In the genomic region with DNA sequence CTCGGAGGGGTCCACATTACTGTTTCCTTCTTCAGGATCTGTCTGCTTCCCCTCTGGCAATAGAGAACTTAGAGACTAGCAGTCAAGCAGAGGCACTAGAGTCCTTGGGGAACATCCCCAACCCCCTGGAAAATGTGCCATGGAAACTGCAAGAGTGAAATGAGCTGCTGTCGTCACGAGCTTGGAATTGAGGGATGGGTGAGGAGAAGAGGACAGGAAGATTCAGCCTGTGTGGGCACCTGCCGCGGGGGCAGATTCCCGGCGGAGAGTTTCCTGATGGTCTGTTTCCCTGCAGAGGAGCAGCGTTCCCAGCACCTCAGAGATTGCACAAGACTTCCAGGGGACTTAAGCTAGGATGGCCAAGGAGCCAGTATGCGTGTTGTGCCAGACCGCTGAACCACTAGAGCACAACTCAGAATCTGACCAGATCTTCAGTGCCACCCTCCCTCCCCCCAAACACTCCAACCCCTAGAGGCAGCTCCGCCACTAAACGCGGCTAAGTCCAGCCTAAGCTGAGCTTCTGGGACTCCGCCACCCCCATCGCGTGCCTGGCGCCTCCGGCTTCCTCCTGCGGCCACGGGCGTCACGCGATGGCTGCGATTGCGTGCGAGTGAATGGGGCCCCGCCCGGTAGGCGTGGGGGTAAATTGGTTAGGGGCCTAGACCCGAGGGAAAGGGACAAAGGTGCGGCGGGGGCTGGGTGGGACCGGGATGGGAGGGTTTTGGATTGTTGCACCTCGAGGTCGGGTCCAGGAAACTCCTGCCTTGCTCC, we compare ENCODE assay signal across 8 mouse cellular contexts. TPM values are rescaled to one million over a fixed set of nuclear protein-coding genes. Genes with fewer than 3 reads are reported as not detected.
DNase-seq lines count a peak whose midpoint lies in the region; ATAC-seq and TF ChIP-seq lines count a peak whose summit lies in the region.

No protein-coding gene starts in this region.

- peak overlapping the region; percentile 90 for H3K4me2 ChIP-seq in embryonic facial prominence, embryonic 11.5 days (ENCODE audit: low read depth, low read length)
- peak overlapping the region; percentile 89 for H3K4me2 ChIP-seq in heart, embryonic 11.5 days
- H3K4me2 ChIP-seq in kidney, embryonic 14.5 days (replicated peaks; ENCODE audit: low read depth, low read length), result peak overlapping the region; percentile 83
- peak overlapping the region; percentile 76 for H3K4me2 ChIP-seq in liver, embryonic 11.5 days
- H3K4me2 ChIP-seq in midbrain, postnatal 0 days (ENCODE audit: low read depth, low read length, poor library complexity, severe bottlenecking), result peak overlapping the region; percentile 92

- peak; percentile 23 to 25 for DNase-seq in cerebellum, adult 2 months
- DNase-seq in cerebellum, adult 9-11 months, result no peak
- DNase-seq in embryonic facial prominence, embryonic 11.5 days (ENCODE audit: low spot score), result peak; percentile 58
- peak; percentile 56 for DNase-seq in liver, embryonic 11.5 days (ENCODE audit: low spot score)
- DNase-seq in midbrain, postnatal 0 days (ENCODE audit: low spot score), result peak; percentile 34
- DNase-seq in spleen, postnatal 4 days (ENCODE audit: low spot score in 2 of 2), result peak; percentile 43 to 76

- H3K9me3 ChIP-seq in embryonic facial prominence, embryonic 11.5 days (replicated peaks; ENCODE audit: control insufficient read depth, low read length), result no peaks in the 10 kb centered on the region
- no peaks in the 10 kb centered on the region for H3K9me3 ChIP-seq in heart, embryonic 11.5 days (replicated peaks; ENCODE audit: control insufficient read depth, low read length)
- no peaks in the 10 kb centered on the region for H3K9me3 ChIP-seq in kidney, embryonic 14.5 days (ENCODE audit: control insufficient read depth, low read length)
- H3K9me3 ChIP-seq in liver, embryonic 11.5 days (ENCODE audit: control insufficient read depth, low read length), result no peaks in the 10 kb centered on the region
- no peaks in the 10 kb centered on the region for H3K9me3 ChIP-seq in midbrain, postnatal 0 days (ENCODE audit: low read length)

- no peaks in the 10 kb centered on the region for H3K27me3 ChIP-seq in cerebellum, adult 2 months (ENCODE audit: control insufficient read depth, insufficient read depth, low read length)
- no peaks in the 10 kb centered on the region for H3K27me3 ChIP-seq in embryonic facial prominence, embryonic 11.5 days (ENCODE audit: control insufficient read depth, insufficient read depth, low read length)
- no peaks in the 10 kb centered on the region for H3K27me3 ChIP-seq in heart, embryonic 11.5 days (ENCODE audit: control insufficient read depth, insufficient read depth, low read length)
- H3K27me3 ChIP-seq in kidney, embryonic 14.5 days (ENCODE audit: control insufficient read depth, insufficient read depth, low read length), result no peaks in the 10 kb centered on the region
- H3K27me3 ChIP-seq in liver, embryonic 11.5 days (replicated peaks; ENCODE audit: control insufficient read depth, insufficient read depth, low read length), result peaks cover 2% of the 10 kb centered on the region; the same call in 1 of the 2 replicates
- no peaks in the 10 kb centered on the region for H3K27me3 ChIP-seq in midbrain, postnatal 0 days (ENCODE audit: insufficient read depth, low read length)

- no peak for TF ChIP-seq CTCF in cerebellum, adult 2 months (IDR thresholded peaks at IDR 0.05; ENCODE audit: borderline replicate concordance, insufficient read depth, low read depth, low read length)
- TF ChIP-seq CTCF in midbrain, postnatal 0 days (IDR thresholded peaks at IDR 0.05), result no peak

- H3K36me3 ChIP-seq in embryonic facial prominence, embryonic 11.5 days (replicated peaks; ENCODE audit: control insufficient read depth, insufficient read depth, low read depth, low read length), result no peaks in the 10 kb centered on the region
- H3K36me3 ChIP-seq in heart, embryonic 11.5 days (ENCODE audit: control insufficient read depth, insufficient read depth, low read length), result no peaks in the 10 kb centered on the region
- no peaks in the 10 kb centered on the region for H3K36me3 ChIP-seq in kidney, embryonic 14.5 days (ENCODE audit: control insufficient read depth, insufficient read depth, low read length)
- H3K36me3 ChIP-seq in liver, embryonic 11.5 days (ENCODE audit: control insufficient read depth, insufficient read depth, low read length), result no peaks in the 10 kb centered on the region
- no peaks in the 10 kb centered on the region for H3K36me3 ChIP-seq in midbrain, postnatal 0 days (ENCODE audit: insufficient read depth, low read length)

- peak overlapping the region; percentile 45 for H3K4me3 ChIP-seq in cerebellum, adult 2 months (replicated peaks; ENCODE audit: insufficient read depth, low read depth, low read length)
- H3K4me3 ChIP-seq in embryonic facial prominence, embryonic 11.5 days (ENCODE audit: low read depth, low read length), result peak overlapping the region; percentile 40
- H3K4me3 ChIP-seq in heart, embryonic 11.5 days (ENCODE audit: low read depth, low read length), result peak overlapping the region; percentile 59
- peak overlapping the region; percentile 45 for H3K4me3 ChIP-seq in kidney, embryonic 14.5 days (ENCODE audit: low read length)
- H3K4me3 ChIP-seq in liver, embryonic 11.5 days (ENCODE audit: low read depth, low read length), result peak overlapping the region; percentile 43
- peak overlapping the region; percentile 54 for H3K4me3 ChIP-seq in midbrain, postnatal 0 days (ENCODE audit: low read depth, low read length)

- no peak overlapping the region for H3K27ac ChIP-seq in cerebellum, adult 2 months (ENCODE audit: insufficient read depth, low read length)
- H3K27ac ChIP-seq in embryonic facial prominence, embryonic 11.5 days (replicated peaks; ENCODE audit: low read depth, low read length), result no peak overlapping the region
- no peak overlapping the region for H3K27ac ChIP-seq in heart, embryonic 11.5 days (ENCODE audit: low read depth, low read length)
- H3K27ac ChIP-seq in kidney, embryonic 14.5 days (ENCODE audit: low read depth, low read length), result no peak overlapping the region
- H3K27ac ChIP-seq in liver, embryonic 11.5 days (ENCODE audit: low read depth, low read length), result no peak overlapping the region; the same call in 1 of the 2 replicates
- no peak overlapping the region for H3K27ac ChIP-seq in midbrain, postnatal 0 days (ENCODE audit: low read depth, low read length)

- TF ChIP-seq POLR2A in cerebellum, adult 2 months (IDR thresholded peaks at IDR 0.05; ENCODE audit: borderline replicate concordance, insufficient read depth, low read length), result no peak

- ATAC-seq in embryonic facial prominence, embryonic 11.5 days (replicated peaks; ENCODE audit: insufficient number of reproducible peaks, low FRiP score, low TSS enrichment, low read depth), result peak; percentile 83
- ATAC-seq in heart, embryonic 11.5 days (replicated peaks; ENCODE audit: insufficient number of reproducible peaks, low FRiP score, low TSS enrichment), result peak; percentile 61; the same call in 1 of the 2 replicates
- peak; percentile 91 for ATAC-seq in kidney, embryonic 14.5 days (ENCODE audit: low FRiP score, low TSS enrichment)
- peak; percentile 70 for ATAC-seq in liver, embryonic 11.5 days (replicated peaks; ENCODE audit: low FRiP score)
- ATAC-seq in midbrain, postnatal 0 days (ENCODE audit: low FRiP score), result peak; percentile 84

- no peaks in the 10 kb centered on the region for H3K4me1 ChIP-seq in cerebellum, adult 2 months (ENCODE audit: control insufficient read depth, insufficient read depth, low read length)
- no peaks in the 10 kb centered on the region for H3K4me1 ChIP-seq in embryonic facial prominence, embryonic 11.5 days (ENCODE audit: control insufficient read depth, insufficient read depth, low read length)
- H3K4me1 ChIP-seq in heart, embryonic 11.5 days (ENCODE audit: control insufficient read depth, insufficient read depth, low read length), result 0 out of 2 replicates have a peak, but pooled peaks cover 3% of the 10 kb centered on the region
- peaks cover 3% of the 10 kb centered on the region; the same call in 1 of the 2 replicates for H3K4me1 ChIP-seq in kidney, embryonic 14.5 days (ENCODE audit: control insufficient read depth, insufficient read depth, low read length)
- H3K4me1 ChIP-seq in liver, embryonic 11.5 days (replicated peaks; ENCODE audit: control insufficient read depth, insufficient read depth, low read length), result 0 out of 2 replicates have a peak, but pooled peaks cover 8% of the 10 kb centered on the region
- no peaks in the 10 kb centered on the region; the same call in 1 of the 2 replicates for H3K4me1 ChIP-seq in midbrain, postnatal 0 days (ENCODE audit: insufficient read depth, low read length)

- WGBS in cerebellum, adult 2 months, result 5% methylated on average over 35 of the region's 35 CpGs
- WGBS in embryonic facial prominence, embryonic 11.5 days, result 3% methylated on average over 35 of the region's 35 CpGs
- 4% methylated on average over 35 of the region's 35 CpGs for WGBS in heart, embryonic 11.5 days (ENCODE audit: insufficient replicate concordance)
- WGBS in kidney, embryonic 14.5 days, result 2% methylated on average over 35 of the region's 35 CpGs
- WGBS in liver, embryonic 11.5 days, result 3% methylated on average over 35 of the region's 35 CpGs
- WGBS in midbrain, postnatal 0 days, result 4% methylated on average over 35 of the region's 35 CpGs

- peak overlapping the region; percentile 74 for H3K9ac ChIP-seq in embryonic facial prominence, embryonic 11.5 days (replicated peaks; ENCODE audit: low read length)
- peak overlapping the region; percentile 78 for H3K9ac ChIP-seq in heart, embryonic 11.5 days (ENCODE audit: low read depth, low read length)
- peak overlapping the region; percentile 56 for H3K9ac ChIP-seq in kidney, embryonic 14.5 days (ENCODE audit: low read depth, low read length)
- H3K9ac ChIP-seq in liver, embryonic 11.5 days (ENCODE audit: low read depth, low read length), result peak overlapping the region; percentile 52
- H3K9ac ChIP-seq in midbrain, postnatal 0 days (replicated peaks; ENCODE audit: low read length, poor library complexity, severe bottlenecking), result peak overlapping the region; percentile 61

RNA-seq across cellular contexts. Expression of a gene that starts 32.5 kb away (rescaled TPM):
- polyA plus RNA-seq in cerebellum, adult 2 months (2012; rRNA removed), result 0.18 and 0.25 TPM in 2 replicates
- polyA plus RNA-seq in embryonic facial prominence, embryonic 11.5 days (2014; fragmentation: Nextera tagmentation; extraction: Ambion mirVana), result 0.95 and 1.5 TPM in 2 replicates
- 0.70 and 0.76 TPM in 2 replicates for polyA plus RNA-seq in heart, embryonic 11.5 days (2014; fragmentation: Nextera tagmentation; extraction: Ambion mirVana)
- polyA plus RNA-seq in kidney, embryonic 14.5 days (2014; fragmentation: Nextera tagmentation; extraction: Ambion mirVana), result 0.39 and 0.65 TPM in 2 replicates
- 0.18 and 0.49 TPM in 2 replicates for polyA plus RNA-seq in liver, embryonic 11.5 days (2014; fragmentation: Nextera tagmentation; extraction: Ambion mirVana)
- total RNA-seq in midbrain, postnatal 0 days (2014; rRNA removed), result 0.88 and 0.99 TPM in 2 replicates
- 0.45 and 0.68 TPM in 2 replicates for polyA plus RNA-seq in midbrain, postnatal 0 days (2015; fragmentation: Nextera tagmentation; extraction: Ambion mirVana)

RNA-seq across cellular contexts. Expression of a gene that starts 51.1 kb away (rescaled TPM):
- polyA plus RNA-seq in cerebellum, adult 2 months (2012; rRNA removed), result 58.6 and 61.7 TPM in 2 replicates
- polyA plus RNA-seq in embryonic facial prominence, embryonic 11.5 days (2014; fragmentation: Nextera tagmentation; extraction: Ambion mirVana), result 67.4 and 80.6 TPM in 2 replicates
- polyA plus RNA-seq in heart, embryonic 11.5 days (2014; fragmentation: Nextera tagmentation; extraction: Ambion mirVana), result 58.0 and 64.4 TPM in 2 replicates
- 65.8 and 83.2 TPM in 2 replicates for polyA plus RNA-seq in kidney, embryonic 14.5 days (2014; fragmentation: Nextera tagmentation; extraction: Ambion mirVana)
- 50.2 and 55.9 TPM in 2 replicates for polyA plus RNA-seq in liver, embryonic 11.5 days (2014; fragmentation: Nextera tagmentation; extraction: Ambion mirVana)
- 62.5 and 112 TPM in 2 replicates for total RNA-seq in midbrain, postnatal 0 days (2014; rRNA removed)
- polyA plus RNA-seq in midbrain, postnatal 0 days (2015; fragmentation: Nextera tagmentation; extraction: Ambion mirVana), result 106 and 113 TPM in 2 replicates

RNA-seq across cellular contexts. Expression of a gene that starts 57.7 kb away (rescaled TPM):
- 144 and 153 TPM in 2 replicates for polyA plus RNA-seq in cerebellum, adult 2 months (2012; rRNA removed)
- polyA plus RNA-seq in embryonic facial prominence, embryonic 11.5 days (2014; fragmentation: Nextera tagmentation; extraction: Ambion mirVana), result 139 and 142 TPM in 2 replicates
- polyA plus RNA-seq in heart, embryonic 11.5 days (2014; fragmentation: Nextera tagmentation; extraction: Ambion mirVana), result 102 and 103 TPM in 2 replicates
- polyA plus RNA-seq in kidney, embryonic 14.5 days (2014; fragmentation: Nextera tagmentation; extraction: Ambion mirVana), result 163 and 185 TPM in 2 replicates
- 139 and 142 TPM in 2 replicates for polyA plus RNA-seq in liver, embryonic 11.5 days (2014; fragmentation: Nextera tagmentation; extraction: Ambion mirVana)
- 83.9 and 107 TPM in 2 replicates for total RNA-seq in midbrain, postnatal 0 days (2014; rRNA removed)
- polyA plus RNA-seq in midbrain, postnatal 0 days (2015; fragmentation: Nextera tagmentation; extraction: Ambion mirVana), result 117 and 125 TPM in 2 replicates
